Mouse (Mus musculus): ENCODE measurements around the gene Acox1. TPM values are rescaled to one million over a fixed set of nuclear protein-coding genes. Genes with fewer than 3 reads are reported as not detected.

Gene Acox1
- polyA plus RNA-seq, 1 experiment from 2014 or later, result 207 TPM

DNA sequence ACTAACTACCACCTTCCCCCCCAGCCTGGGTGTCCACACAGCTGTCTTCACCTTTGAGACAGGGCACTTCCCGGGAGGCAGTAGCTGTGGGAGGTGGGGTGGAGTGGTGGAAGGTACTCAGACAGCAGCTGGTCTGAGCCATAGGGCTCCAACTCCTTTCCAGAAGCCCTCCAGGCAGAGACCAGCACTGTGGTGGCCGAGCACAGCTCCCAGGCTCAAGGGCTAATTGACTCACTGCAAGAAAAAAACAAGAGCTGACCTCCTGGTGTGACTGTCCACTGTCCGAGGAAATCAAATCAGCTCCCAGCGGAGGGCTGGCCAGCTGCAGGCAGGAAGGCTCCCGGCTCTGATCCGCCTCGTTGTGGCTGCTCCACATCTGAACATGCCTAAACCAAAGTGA lies 41.0 kb upstream of the Acox1 start:
- H3K4me3 ChIP-seq (ENCODE audit: low read depth, low read length), result no peak overlapping the region
- H3K27ac ChIP-seq (replicated peaks), result no peak overlapping the region
- ATAC-seq (ENCODE audit: low FRiP score, low TSS enrichment) (no peak), DNase-seq (ENCODE audit: low spot score) (no peak)
- no peaks in the 10 kb centered on the region for H3K4me1 ChIP-seq (replicated peaks; ENCODE audit: control insufficient read depth, insufficient read depth)
- H3K9me3 ChIP-seq (ENCODE audit: control insufficient read depth, low read length), result no peaks in the 10 kb centered on the region
- H3K9ac ChIP-seq (ENCODE audit: low read length), result no peak overlapping the region
- WGBS, result 54% methylated on average over 7 of the region's 7 CpGs
- no peaks in the 10 kb centered on the region for H3K27me3 ChIP-seq (ENCODE audit: control insufficient read depth, insufficient read depth, low read length)
- no peak for TF ChIP-seq EP300 (optimal IDR thresholded peaks at IDR 0.05)
- no peak for TF ChIP-seq CTCF (IDR thresholded peaks at IDR 0.05; ENCODE audit: low read depth)
- no peak overlapping the region for H3K4me2 ChIP-seq (replicated peaks; ENCODE audit: low read depth)
- peaks cover 4% of the 10 kb centered on the region; the same call in 1 of the 2 replicates for H3K36me3 ChIP-seq (ENCODE audit: control insufficient read depth, insufficient read depth, low read length)

DNA sequence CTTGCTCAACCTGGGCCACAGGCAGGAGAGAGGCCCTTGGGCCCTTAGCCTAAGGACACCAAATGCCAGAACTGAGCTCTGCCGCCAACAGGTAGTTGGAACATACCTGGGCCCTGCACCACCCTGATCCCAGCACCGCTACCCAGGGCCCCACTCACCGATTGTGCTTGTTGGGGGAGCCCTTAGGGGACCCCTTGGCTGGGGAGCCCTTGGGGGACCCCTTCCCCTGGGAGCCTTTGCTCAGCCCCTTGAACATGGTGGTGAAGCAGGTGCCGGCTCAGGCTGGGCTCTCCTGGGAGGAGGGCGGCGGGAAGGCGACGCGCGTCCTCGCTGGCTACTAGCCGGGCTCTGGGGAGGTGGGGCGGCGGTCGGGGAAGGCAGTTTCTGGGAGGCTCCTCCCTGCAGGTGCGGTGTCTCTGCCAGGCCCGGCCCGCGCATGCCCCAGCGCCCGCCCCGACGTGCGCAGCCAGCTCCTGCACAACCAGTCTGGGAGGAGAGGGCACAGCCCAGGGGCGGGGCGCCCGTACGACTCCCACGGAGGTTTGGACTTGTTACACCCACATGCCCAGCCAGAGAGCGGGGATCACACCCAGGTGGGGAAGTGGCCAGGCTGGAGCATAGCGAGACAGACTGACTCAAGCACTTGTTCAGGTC lies 39.0 kb upstream of the Acox1 start, which contains the start of gene Evpl:
TSS of gene Evpl (minus strand) at position 336 of the 654 bp plus-strand sequence.
- peak within 1 kb of the TSS; percentile 83 for H3K27ac ChIP-seq (replicated peaks)
- ATAC-seq (ENCODE audit: low FRiP score, low TSS enrichment) (peak; percentile 96), DNase-seq (ENCODE audit: low spot score) (peak; percentile 98)
- H3K9ac ChIP-seq (ENCODE audit: low read length), result peak within 1 kb of the TSS; percentile 64
- WGBS, result 8% methylated on average over 31 of the region's 31 CpGs
- no peaks in the 10 kb centered on the region for H3K27me3 ChIP-seq (ENCODE audit: control insufficient read depth, insufficient read depth, low read length)
- H3K9me3 ChIP-seq (ENCODE audit: control insufficient read depth, low read length), result no peaks in the 10 kb centered on the region
- no peaks in the 10 kb centered on the region for H3K36me3 ChIP-seq (ENCODE audit: control insufficient read depth, insufficient read depth, low read length)
- H3K4me1 ChIP-seq (replicated peaks; ENCODE audit: control insufficient read depth, insufficient read depth), result no peaks in the 10 kb centered on the region
- TF ChIP-seq EP300 (optimal IDR thresholded peaks at IDR 0.05) (peak; percentile 82), CTCF (IDR thresholded peaks at IDR 0.05; ENCODE audit: low read depth) (no peak)
- H3K4me2 ChIP-seq (replicated peaks; ENCODE audit: low read depth), result peak within 1 kb of the TSS; percentile 57
- H3K4me3 ChIP-seq (ENCODE audit: low read depth, low read length), result peak within 1 kb of the TSS; percentile 42

DNA sequence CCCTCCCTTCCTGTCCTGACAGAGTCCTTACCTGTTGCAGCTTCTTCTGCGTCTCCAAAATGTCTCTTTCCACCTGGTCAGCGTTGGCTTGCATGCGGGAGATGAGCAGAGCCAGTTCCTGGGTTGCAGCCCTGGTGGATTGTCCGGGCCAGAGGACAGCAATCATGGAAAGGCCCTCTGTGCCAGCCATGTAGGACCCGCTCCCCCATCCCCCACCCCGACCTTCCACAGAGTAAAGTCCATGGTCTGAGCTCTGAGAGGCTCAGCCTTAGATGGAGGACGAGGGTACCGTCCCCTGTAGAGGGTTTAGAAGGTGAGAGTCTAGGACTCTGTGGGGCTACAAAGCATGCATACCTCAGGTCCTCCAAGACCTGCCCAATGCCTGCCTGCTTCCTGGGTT lies 36.1 kb upstream of the Acox1 start:
- no peak for ATAC-seq (ENCODE audit: low FRiP score, low TSS enrichment)
- DNase-seq (ENCODE audit: low spot score), result no peak
- H3K4me2 ChIP-seq (replicated peaks; ENCODE audit: low read depth), result no peak overlapping the region; the same call in 1 of the 2 replicates
- H3K9ac ChIP-seq (ENCODE audit: low read length), result no peak overlapping the region
- H3K27me3 ChIP-seq (ENCODE audit: control insufficient read depth, insufficient read depth, low read length), result no peaks in the 10 kb centered on the region
- no peak overlapping the region for H3K27ac ChIP-seq (replicated peaks)
- WGBS, result 87% methylated on average over 8 of the region's 8 CpGs
- TF ChIP-seq EP300 (optimal IDR thresholded peaks at IDR 0.05) (no peak), CTCF (IDR thresholded peaks at IDR 0.05; ENCODE audit: low read depth) (no peak)
- H3K36me3 ChIP-seq (ENCODE audit: control insufficient read depth, insufficient read depth, low read length), result no peaks in the 10 kb centered on the region
- H3K4me3 ChIP-seq (ENCODE audit: low read depth, low read length), result no peak overlapping the region
- H3K4me1 ChIP-seq (replicated peaks; ENCODE audit: control insufficient read depth, insufficient read depth), result no peaks in the 10 kb centered on the region
- H3K9me3 ChIP-seq (ENCODE audit: control insufficient read depth, low read length), result no peaks in the 10 kb centered on the region

DNA sequence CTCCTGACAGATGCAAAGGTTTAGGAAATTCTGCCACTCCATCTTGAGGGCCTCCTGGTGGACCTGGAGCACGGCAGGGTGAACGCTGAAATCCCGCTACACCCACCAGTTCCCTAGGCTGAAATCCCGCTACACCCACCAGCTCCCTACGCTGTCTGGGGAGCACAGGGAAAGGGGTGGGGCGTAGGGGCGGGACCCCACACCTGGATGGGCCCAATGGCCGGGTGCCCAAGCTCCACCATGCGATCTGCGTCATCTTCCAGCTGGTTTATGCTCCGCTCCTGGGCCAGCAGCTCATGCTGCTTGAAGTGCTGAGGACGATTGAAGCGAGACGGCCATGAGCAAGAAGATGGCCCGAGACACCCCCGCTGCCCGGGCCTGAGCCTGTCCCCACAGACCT lies 33.6 kb upstream of the Acox1 start:
- no peak for ATAC-seq (ENCODE audit: low FRiP score, low TSS enrichment)
- H3K4me3 ChIP-seq (ENCODE audit: low read depth, low read length), result no peak overlapping the region
- WGBS, result 52% methylated on average over 16 of the region's 17 CpGs
- no peaks in the 10 kb centered on the region for H3K9me3 ChIP-seq (ENCODE audit: control insufficient read depth, low read length)
- H3K4me1 ChIP-seq (replicated peaks; ENCODE audit: control insufficient read depth, insufficient read depth), result no peaks in the 10 kb centered on the region
- no peak overlapping the region for H3K4me2 ChIP-seq (replicated peaks; ENCODE audit: low read depth)
- no peaks in the 10 kb centered on the region for H3K27me3 ChIP-seq (ENCODE audit: control insufficient read depth, insufficient read depth, low read length)
- TF ChIP-seq CTCF (IDR thresholded peaks at IDR 0.05; ENCODE audit: low read depth) (no peak), EP300 (optimal IDR thresholded peaks at IDR 0.05) (no peak)
- no peak overlapping the region for H3K27ac ChIP-seq (replicated peaks)
- no peaks in the 10 kb centered on the region for H3K36me3 ChIP-seq (ENCODE audit: control insufficient read depth, insufficient read depth, low read length)
- no peak for DNase-seq (ENCODE audit: low spot score)
- no peak overlapping the region for H3K9ac ChIP-seq (ENCODE audit: low read length)

DNA sequence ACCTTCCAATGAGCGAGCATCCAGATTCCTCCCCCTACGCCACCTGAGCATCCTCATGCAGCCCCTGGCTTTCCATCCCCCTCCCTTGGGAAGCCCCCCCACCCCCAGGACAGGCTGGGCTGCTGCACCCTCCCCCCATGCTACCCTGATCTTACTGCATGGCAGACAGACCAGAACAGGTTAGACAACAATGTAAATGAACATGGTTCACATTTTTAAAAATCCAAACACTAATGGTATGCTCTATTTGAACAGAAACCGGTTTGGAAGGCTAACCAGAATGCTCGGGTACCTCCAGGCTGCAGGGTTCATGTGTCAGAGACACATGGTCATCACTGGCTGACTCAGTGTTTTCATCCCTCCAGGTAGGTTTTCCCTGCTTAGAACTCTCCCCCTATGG lies 29.9 kb upstream of the Acox1 start:
- no peaks in the 10 kb centered on the region for H3K4me1 ChIP-seq (replicated peaks; ENCODE audit: control insufficient read depth, insufficient read depth)
- peak overlapping the region; percentile 30; the same call in 1 of the 2 replicates for H3K27ac ChIP-seq (replicated peaks)
- peak; percentile 18 for DNase-seq (ENCODE audit: low spot score)
- no peak overlapping the region for H3K9ac ChIP-seq (ENCODE audit: low read length)
- H3K36me3 ChIP-seq (ENCODE audit: control insufficient read depth, insufficient read depth, low read length), result no peaks in the 10 kb centered on the region
- H3K4me3 ChIP-seq (ENCODE audit: low read depth, low read length), result no peak overlapping the region
- H3K4me2 ChIP-seq (replicated peaks; ENCODE audit: low read depth), result no peak overlapping the region
- no peaks in the 10 kb centered on the region for H3K9me3 ChIP-seq (ENCODE audit: control insufficient read depth, low read length)
- no peaks in the 10 kb centered on the region for H3K27me3 ChIP-seq (ENCODE audit: control insufficient read depth, insufficient read depth, low read length)
- 63% methylated on average over 4 of the region's 4 CpGs for WGBS
- no peak for ATAC-seq (ENCODE audit: low FRiP score, low TSS enrichment)
- TF ChIP-seq CTCF (IDR thresholded peaks at IDR 0.05; ENCODE audit: low read depth), result no peak
- no peak for TF ChIP-seq EP300 (optimal IDR thresholded peaks at IDR 0.05)

DNA sequence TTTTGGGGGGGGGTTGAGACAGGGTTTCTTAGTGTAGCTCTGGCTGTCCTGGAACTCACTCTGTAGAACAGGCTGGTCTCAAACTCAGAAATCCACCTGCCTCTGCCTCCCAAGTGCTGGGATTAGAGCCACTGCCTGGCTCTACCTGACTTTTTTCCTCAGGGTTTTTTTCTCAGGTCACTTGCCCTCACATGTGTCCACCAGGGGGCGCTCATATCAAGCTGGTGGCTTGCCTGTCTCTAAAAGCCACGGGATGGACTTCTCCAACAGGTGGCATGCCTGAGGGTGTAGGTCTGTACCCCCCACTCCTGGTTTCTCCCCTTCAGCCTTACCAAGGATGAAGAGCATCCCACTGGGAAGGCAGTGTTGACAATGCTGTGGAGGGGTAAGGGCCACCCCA lies 27.6 kb upstream of the Acox1 start:
- peak; percentile 36; the same call in 1 of the 2 replicates for ATAC-seq (ENCODE audit: low FRiP score, low TSS enrichment)
- TF ChIP-seq CTCF (IDR thresholded peaks at IDR 0.05; ENCODE audit: low read depth), result peak; percentile 92
- no peak for TF ChIP-seq EP300 (optimal IDR thresholded peaks at IDR 0.05)
- H3K27ac ChIP-seq (replicated peaks), result no peak overlapping the region
- H3K9ac ChIP-seq (ENCODE audit: low read length), result no peak overlapping the region
- WGBS, result 0% methylated on average over 2 of the region's 2 CpGs
- no peaks in the 10 kb centered on the region for H3K36me3 ChIP-seq (ENCODE audit: control insufficient read depth, insufficient read depth, low read length)
- H3K9me3 ChIP-seq (ENCODE audit: control insufficient read depth, low read length), result no peaks in the 10 kb centered on the region
- no peak overlapping the region for H3K4me3 ChIP-seq (ENCODE audit: low read depth, low read length)
- peak; percentile 91 for DNase-seq (ENCODE audit: low spot score)
- H3K4me1 ChIP-seq (replicated peaks; ENCODE audit: control insufficient read depth, insufficient read depth), result no peaks in the 10 kb centered on the region
- no peak overlapping the region for H3K4me2 ChIP-seq (replicated peaks; ENCODE audit: low read depth)
- no peaks in the 10 kb centered on the region for H3K27me3 ChIP-seq (ENCODE audit: control insufficient read depth, insufficient read depth, low read length)

Data from stomach, postnatal 0 days (tissue).